Mouse (Mus musculus) MEL (cell line): ENCODE data around the gene Masp1. TPM values are rescaled to one million over a fixed set of nuclear protein-coding genes. Genes with fewer than 3 reads are reported as not detected.

ENCODE experiments used
- DNase-seq: peaks from one replicate; pipeline ENCODE4 v3.0.0; 2011; ENCODE audit warnings: low read depth, low spot score
- H3K27ac ChIP-seq: 2 replicates; pipeline ENCODE4 v1.5.1; 2012; ENCODE audit warnings: low read depth, mild to moderate bottlenecking, control low read depth, low read length, moderate library complexity; ENCODE audit not compliant: control insufficient read depth
- H3K27me3 ChIP-seq, 2 experiments: fragments of 150-350 bp in 1 of 2; sonication (generic) in 1 of 2; 2 replicates each; pipeline ENCODE4 v1.6.1; 2012; ENCODE audit warnings: low read length in 2 of 2, mild to moderate bottlenecking in 2 of 2, improper control_type of control experiment in 1 of 2, moderate library complexity in 1 of 2; ENCODE audit not compliant: insufficient read depth in 2 of 2, control insufficient read depth in 1 of 2
- H3K36me3 ChIP-seq, 2 experiments: 2 replicates each; pipeline ENCODE4 v1.6.1; 2012 to 2014; ENCODE audit warnings: low read length in 2 of 2, improper control_type of control experiment in 1 of 2, inconsistent platforms in 1 of 2, mild to moderate bottlenecking in 1 of 2; ENCODE audit not compliant: insufficient read depth in 2 of 2, control insufficient read depth in 1 of 2
- H3K4me1 ChIP-seq, 2 experiments: fragments of 150-350 bp in 1 of 2; sonication (generic) in 1 of 2; 2 replicates each; pipeline ENCODE4 v1.6.1; 2012; ENCODE audit warnings: low read length in 2 of 2, improper control_type of control experiment in 1 of 2, mild to moderate bottlenecking in 1 of 2; ENCODE audit not compliant: insufficient read depth in 2 of 2, control insufficient read depth in 1 of 2
- H3K4me3 ChIP-seq, 2 experiments: fragments of 150-350 bp in 1 of 2; sonication (generic) in 1 of 2; 2 replicates each; pipeline ENCODE4 v1.5.1; 2012; ENCODE audit warnings: low read depth in 2 of 2, low read length in 2 of 2, mild to moderate bottlenecking in 2 of 2, moderate library complexity in 2 of 2, control low read depth in 1 of 2, improper control_type of control experiment in 1 of 2; ENCODE audit not compliant: control insufficient read depth in 1 of 2, insufficient read depth in 1 of 2
- H3K79me2 ChIP-seq: 2 replicates; pipeline ENCODE4 v1.6.1; 2012; ENCODE audit warnings: mild to moderate bottlenecking, low read length, moderate library complexity; ENCODE audit not compliant: control insufficient read depth, poor library complexity, insufficient read depth
- H3K9ac ChIP-seq: 2 replicates; pipeline ENCODE4 v1.6.1; 2012; ENCODE audit warnings: low read depth, mild to moderate bottlenecking, control low read depth, low read length, moderate library complexity; ENCODE audit not compliant: control insufficient read depth, poor library complexity, severe bottlenecking
- H3K9me3 ChIP-seq: fragments of 150-350 bp; sonication (generic); replicated peaks from 2 replicates; pipeline ENCODE4 v1.6.1; 2012; ENCODE audit warnings: mild to moderate bottlenecking, low read length, improper control_type of control experiment, moderate library complexity; ENCODE audit not compliant: insufficient read depth
- BHLHE40 ChIP-seq: IDR thresholded peaks from 2 replicates; pipeline ENCODE4 v1.6.1; 2012; ENCODE audit warnings: low read depth, mild to moderate bottlenecking, inconsistent platforms, low read length, improper control_type of control experiment, borderline replicate concordance
- CHD1 ChIP-seq: IDR thresholded peaks from 2 replicates; pipeline ENCODE4 v1.6.1; 2012; ENCODE audit warnings: low read depth, mild to moderate bottlenecking, inconsistent platforms, low read length, improper control_type of control experiment
- CHD2 ChIP-seq: IDR thresholded peaks from 2 replicates; pipeline ENCODE4 v1.6.1; 2011; ENCODE audit warnings: low read length, improper control_type of control experiment
- E2F4 ChIP-seq: IDR thresholded peaks from 2 replicates; pipeline ENCODE4 v1.6.1; 2011; ENCODE audit warnings: low read depth, low read length, improper control_type of control experiment, borderline replicate concordance
- ELF1 ChIP-seq: IDR thresholded peaks from 2 replicates; pipeline ENCODE4 v1.6.1; 2014; ENCODE audit warnings: low read depth, mild to moderate bottlenecking, inconsistent platforms, low read length, improper control_type of control experiment, moderate library complexity
- ETS1 ChIP-seq: IDR thresholded peaks from 2 replicates; pipeline ENCODE4 v1.6.1; 2012; ENCODE audit warnings: low read depth, mild to moderate bottlenecking, inconsistent platforms, low read length, improper control_type of control experiment, moderate library complexity
- GATA1 ChIP-seq: IDR thresholded peaks from 2 replicates; pipeline ENCODE4 v1.6.1; 2011; ENCODE audit warnings: low read depth, low read length, improper control_type of control experiment
- HCFC1 ChIP-seq: IDR thresholded peaks from 2 replicates; pipeline ENCODE4 v1.6.1; 2012; ENCODE audit warnings: low read depth, mild to moderate bottlenecking, inconsistent platforms, low read length, improper control_type of control experiment, moderate library complexity
- JUND ChIP-seq: IDR thresholded peaks from 2 replicates; pipeline ENCODE4 v1.6.1; 2011; ENCODE audit warnings: low read depth, mild to moderate bottlenecking, improper control_type of control experiment, low read length
- MAX ChIP-seq: IDR thresholded peaks from 2 replicates; pipeline ENCODE4 v1.6.1; 2011; ENCODE audit warnings: low read length, improper control_type of control experiment
- MYB ChIP-seq: IDR thresholded peaks from 2 replicates; pipeline ENCODE4 v1.6.1; 2011; ENCODE audit warnings: mild to moderate bottlenecking, low read depth, low read length, improper control_type of control experiment
- NRF1 ChIP-seq: IDR thresholded peaks from 2 replicates; pipeline ENCODE4 v1.6.1; 2014; ENCODE audit warnings: low read depth, mild to moderate bottlenecking, inconsistent platforms, low read length, improper control_type of control experiment, moderate library complexity; ENCODE audit not compliant: poor library complexity, insufficient read depth, severe bottlenecking
- POLR2AphosphoS2 ChIP-seq: IDR thresholded peaks from 2 replicates; pipeline ENCODE4 v1.6.1; 2011; ENCODE audit warnings: low read length, improper control_type of control experiment
- POLR2AphosphoS5 ChIP-seq: IDR thresholded peaks from 2 replicates; pipeline ENCODE4 v1.6.1; 2012; ENCODE audit warnings: low read depth, borderline replicate concordance, mild to moderate bottlenecking, inconsistent platforms, low read length, moderate library complexity, mixed read lengths
- RCOR1 ChIP-seq: IDR thresholded peaks from 2 replicates; pipeline ENCODE4 v1.6.1; 2012; ENCODE audit warnings: low read depth, mild to moderate bottlenecking, inconsistent platforms, low read length, improper control_type of control experiment
- SIN3A ChIP-seq: IDR thresholded peaks from 2 replicates; pipeline ENCODE4 v1.6.1; 2012; ENCODE audit warnings: low read length, improper control_type of control experiment, inconsistent platforms
- TCF12 ChIP-seq: IDR thresholded peaks from 2 replicates; pipeline ENCODE4 v1.6.1; 2014; ENCODE audit warnings: low read depth, mild to moderate bottlenecking, inconsistent platforms, low read length, improper control_type of control experiment, moderate library complexity
- UBTF ChIP-seq: IDR thresholded peaks from 2 replicates; pipeline ENCODE4 v1.6.1; 2012; ENCODE audit warnings: low read depth, mild to moderate bottlenecking, inconsistent platforms, low read length, improper control_type of control experiment, moderate library complexity, borderline replicate concordance; ENCODE audit not compliant: insufficient read depth
- ZMIZ1 ChIP-seq: IDR thresholded peaks from 2 replicates; pipeline ENCODE4 v1.6.1; 2012; ENCODE audit warnings: low read depth, mild to moderate bottlenecking, inconsistent platforms, low read length, improper control_type of control experiment, moderate library complexity
- ZNF384 ChIP-seq: IDR thresholded peaks from 2 replicates; pipeline ENCODE4 v1.6.1; 2012; ENCODE audit warnings: low read depth, mild to moderate bottlenecking, inconsistent platforms, low read length, improper control_type of control experiment
- polyA plus RNA-seq, 2 experiments: library from polyadenylated mRNA; stranded (reverse) in 1 of 2; unstranded in 1 of 2; fragments of >175 nt in 1 of 2; fragments of >200 nt in 1 of 2; gene quantifications; 2 replicates each; pipeline versions ENCODE4 v1.2.1 to v1.2.4; 2012; ENCODE audit warnings: low replicate concordance in 2 of 2, low read depth in 1 of 2; ENCODE audit not compliant: insufficient read length in 2 of 2, insufficient read depth in 1 of 2, missing spikeins in 1 of 2
- total RNA-seq: library from RNA; depleted of rRNA; stranded (reverse); fragments of 300-350 nt; gene quantifications from 2 replicates; pipeline ENCODE4 v1.2.3, GENCODE M21; 2012

Masp1 gene
- total and polyA plus RNA-seq, 3 experiments = not detected

DNA sequence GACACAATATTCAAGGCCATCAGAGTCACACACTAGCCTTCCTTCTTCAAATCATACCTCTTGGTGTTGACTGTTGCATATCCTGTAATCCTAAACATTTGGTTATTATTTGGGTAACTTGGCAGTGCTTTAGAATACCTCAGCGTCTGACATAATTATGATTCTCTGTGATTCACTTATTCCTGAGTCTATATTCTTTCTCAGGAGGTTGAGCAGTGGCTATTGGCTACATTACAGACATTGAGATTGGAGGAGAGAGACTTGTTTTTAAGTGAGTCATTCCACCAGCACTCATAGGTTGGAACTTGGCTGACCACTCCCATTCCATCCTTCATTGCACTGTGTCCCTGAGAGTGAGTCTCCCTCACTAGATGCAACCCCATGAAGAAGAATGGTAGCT, 7.2 kb downstream of the Masp1 start:
- Histone ChIP-seq H3K9ac (no peak overlapping the region), H3K4me1 (no peaks in the 10 kb centered on the region), H3K4me3 (no peak overlapping the region), H3K36me3 (no peaks in the 10 kb centered on the region), H3K27ac (no peak overlapping the region), H3K27me3 (no peaks in the 10 kb centered on the region; a peak in 1 of 4 replicates), H3K9me3 (no peaks in the 10 kb centered on the region), H3K79me2 (no peaks in the 10 kb centered on the region)
- no peak for TF ChIP-seq CHD1
- no peak for TF ChIP-seq ZMIZ1
- DNase-seq = no peak

GRCm38 (mm10) chr16:23511166-23511935, 9.3 kb downstream of the Masp1 start:
- no peaks in the 10 kb centered on the region for H3K4me1 ChIP-seq
- no peak overlapping the region for H3K4me3 ChIP-seq
- no peaks in the 10 kb centered on the region for H3K79me2 ChIP-seq
- no peak for DNase-seq
- H3K27ac ChIP-seq = no peak overlapping the region
- H3K9me3 ChIP-seq = no peaks in the 10 kb centered on the region
- H3K36me3 ChIP-seq = no peaks in the 10 kb centered on the region
- TF ChIP-seq SIN3A = no peak
- H3K27me3 ChIP-seq = no peaks in the 10 kb centered on the region
- H3K9ac ChIP-seq = no peak overlapping the region

DNA sequence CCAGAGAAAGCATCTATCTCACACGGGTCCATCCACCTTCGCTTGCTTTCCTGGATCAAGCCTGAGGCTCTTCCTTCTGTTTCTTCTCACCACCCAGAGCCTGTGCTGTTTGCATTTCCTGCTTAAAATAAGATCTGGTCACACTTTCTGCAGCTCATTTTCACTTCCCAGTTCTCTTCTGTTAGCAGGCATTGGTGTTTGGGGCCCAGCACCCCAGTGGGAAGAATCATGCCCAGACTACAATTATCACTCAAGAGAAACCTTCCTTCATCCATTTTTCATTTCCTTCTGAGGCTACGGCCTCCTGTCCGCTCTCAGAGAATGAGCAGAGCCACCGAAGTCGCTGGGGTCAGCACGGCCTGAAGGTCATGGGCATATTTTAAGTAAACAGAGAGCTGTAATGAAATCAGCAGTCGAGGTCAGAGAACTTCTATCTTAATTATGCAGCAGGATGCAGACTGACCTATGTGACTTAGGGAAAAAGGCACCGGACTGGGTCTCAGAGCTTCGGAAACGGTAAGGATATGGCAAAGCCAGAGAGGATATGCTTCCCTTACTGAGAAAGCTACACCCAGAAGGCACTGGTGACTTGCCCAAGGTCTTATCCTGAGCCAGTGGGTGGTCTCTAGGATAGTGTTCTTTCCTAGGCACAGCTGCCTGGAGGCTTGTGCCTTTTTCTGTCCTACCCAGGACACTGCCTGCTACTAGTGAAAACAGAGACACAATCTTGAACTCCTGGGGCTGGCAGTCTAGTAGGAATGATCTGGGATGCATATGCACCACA, 14.5 kb downstream of the Masp1 start:
- no peaks in the 10 kb centered on the region for H3K9me3 ChIP-seq
- H3K4me1 ChIP-seq = no peaks in the 10 kb centered on the region
- no peak overlapping the region for H3K9ac ChIP-seq
- no peaks in the 10 kb centered on the region for H3K27me3 ChIP-seq
- no peak for DNase-seq
- no peaks in the 10 kb centered on the region for H3K36me3 ChIP-seq
- H3K4me3 ChIP-seq = no peak overlapping the region
- no peaks in the 10 kb centered on the region for H3K79me2 ChIP-seq
- TF ChIP-seq POLR2AphosphoS5 = no peak
- no peak for TF ChIP-seq ELF1
- TF ChIP-seq ZMIZ1 = no peak
- no peak for TF ChIP-seq NRF1
- TF ChIP-seq BHLHE40 = no peak
- no peak for TF ChIP-seq GATA1
- no peak for TF ChIP-seq HCFC1
- no peak for TF ChIP-seq RCOR1
- no peak for TF ChIP-seq MAX
- TF ChIP-seq MYB = no peak
- TF ChIP-seq ZNF384 = no peak
- TF ChIP-seq UBTF = no peak
- no peak for TF ChIP-seq POLR2AphosphoS2
- TF ChIP-seq CHD2 = no peak
- TF ChIP-seq TCF12 = no peak
- TF ChIP-seq JUND = no peak
- TF ChIP-seq E2F4 = no peak
- no peak for TF ChIP-seq ETS1
- H3K27ac ChIP-seq = no peak overlapping the region
